Mouse (Mus musculus): ENCODE results near the gene Hist1h1t. TPM values are rescaled to one million over a fixed set of nuclear protein-coding genes. Genes with fewer than 3 reads are reported as not detected.
A peak's percentile ranks its signal among the peaks of the same experiment; 100 is the strongest.
"Not testable (repeated sequence)": the region's sequence is repeated elsewhere in the genome, so short reads cannot be mapped to it uniquely, and the experiment has no call there.

Hist1h1t gene
- polyA plus RNA-seq, 1 experiment from 2014 or later: not detected

- no peak overlapping the region for H3K4me2 ChIP-seq
- H3K4me3 ChIP-seq (ENCODE audit: low read depth, low read length): no peak overlapping the region
- no peak overlapping the region for H3K27ac ChIP-seq (ENCODE audit: low read depth, low read length)
- DNase-seq (ENCODE audit: low spot score): no peak
- H3K27me3 ChIP-seq (replicated peaks; ENCODE audit: control insufficient read depth, insufficient read depth, low read length): 0 out of 2 replicates have a peak, but pooled peaks cover 4% of the 10 kb centered on the region
- 88% methylated on average over 12 of the region's 12 CpGs for WGBS
- H3K9ac ChIP-seq (ENCODE audit: low read depth, low read length): no peak overlapping the region
- peaks cover 5% of the 10 kb centered on the region for H3K4me1 ChIP-seq (replicated peaks; ENCODE audit: control insufficient read depth, insufficient read depth, low read length)
- no peaks in the 10 kb centered on the region for H3K36me3 ChIP-seq (ENCODE audit: control insufficient read depth, insufficient read depth, low read length)
- H3K9me3 ChIP-seq (ENCODE audit: control insufficient read depth, low read length): no peaks in the 10 kb centered on the region
- no peak for ATAC-seq (replicated peaks; ENCODE audit: low FRiP score)
These were observed 11.2 kb downstream of the Hist1h1t start for GRCm38 (mm10) chr13:23706771-23707170.

GRCm38 (mm10) chr13:23708041-23708440, 12.4 kb downstream of the Hist1h1t start:
- Histone ChIP-seq H3K36me3 (ENCODE audit: control insufficient read depth, insufficient read depth, low read length) (no peaks in the 10 kb centered on the region), H3K4me2 (no peak overlapping the region), H3K4me1 (replicated peaks; ENCODE audit: control insufficient read depth, insufficient read depth, low read length) (peaks cover 5% of the 10 kb centered on the region), H3K9ac (ENCODE audit: low read depth, low read length) (no peak overlapping the region), H3K4me3 (ENCODE audit: low read depth, low read length) (no peak overlapping the region), H3K27me3 (replicated peaks; ENCODE audit: control insufficient read depth, insufficient read depth, low read length) (0 out of 2 replicates have a peak, but pooled peaks cover 4% of the 10 kb centered on the region), H3K27ac (ENCODE audit: low read depth, low read length) (no peak overlapping the region), H3K9me3 (ENCODE audit: control insufficient read depth, low read length) (no peaks in the 10 kb centered on the region)
- DNase-seq (ENCODE audit: low spot score) (peak; percentile 25), ATAC-seq (replicated peaks; ENCODE audit: low FRiP score) (no peak)
- 77% methylated on average over 4 of the region's 4 CpGs for WGBS

- H3K27ac ChIP-seq (ENCODE audit: low read depth, low read length): no peak overlapping the region
These were observed 13.0 kb downstream of the Hist1h1t start for GRCm38 (mm10) chr13:23708654-23709053.

GRCm38 (mm10) chr13:23709714-23710373, 14.2 kb downstream of the Hist1h1t start:
- H3K27me3 ChIP-seq (replicated peaks; ENCODE audit: control insufficient read depth, insufficient read depth, low read length): 0 out of 2 replicates have a peak, but pooled peaks cover 4% of the 10 kb centered on the region
- no peak overlapping the region for H3K27ac ChIP-seq (ENCODE audit: low read depth, low read length)
- peak overlapping the region; percentile 41 for H3K4me3 ChIP-seq (ENCODE audit: low read depth, low read length)
- no peaks in the 10 kb centered on the region for H3K9me3 ChIP-seq (ENCODE audit: control insufficient read depth, low read length)
- peak overlapping the region; percentile 63 for H3K9ac ChIP-seq (ENCODE audit: low read depth, low read length)
- DNase-seq (ENCODE audit: low spot score): no peak
- peak overlapping the region; percentile 71 for H3K4me2 ChIP-seq
- no peaks in the 10 kb centered on the region for H3K36me3 ChIP-seq (ENCODE audit: control insufficient read depth, insufficient read depth, low read length)
- ATAC-seq (replicated peaks; ENCODE audit: low FRiP score): no peak
- H3K4me1 ChIP-seq (replicated peaks; ENCODE audit: control insufficient read depth, insufficient read depth, low read length): peaks cover 5% of the 10 kb centered on the region; the same call in 1 of the 2 replicates
- 38% methylated on average over 14 of the region's 15 CpGs for WGBS

More at GRCm38 (mm10) chr13:23708654-23709053, 13.0 kb downstream of the Hist1h1t start:
- H3K27me3 ChIP-seq (replicated peaks; ENCODE audit: control insufficient read depth, insufficient read depth, low read length): 0 out of 2 replicates have a peak, but pooled peaks cover 4% of the 10 kb centered on the region
- no peaks in the 10 kb centered on the region for H3K9me3 ChIP-seq (ENCODE audit: control insufficient read depth, low read length)
- H3K36me3 ChIP-seq (ENCODE audit: control insufficient read depth, insufficient read depth, low read length): no peaks in the 10 kb centered on the region
- 74% methylated on average over 4 of the region's 4 CpGs for WGBS
- no peak overlapping the region for H3K4me2 ChIP-seq
- ATAC-seq (replicated peaks; ENCODE audit: low FRiP score) (no peak), DNase-seq (ENCODE audit: low spot score) (peak; percentile 16)
- peaks cover 5% of the 10 kb centered on the region for H3K4me1 ChIP-seq (replicated peaks; ENCODE audit: control insufficient read depth, insufficient read depth, low read length)
- no peak overlapping the region for H3K4me3 ChIP-seq (ENCODE audit: low read depth, low read length)
- H3K9ac ChIP-seq (ENCODE audit: low read depth, low read length): no peak overlapping the region

- Histone ChIP-seq H3K4me3 (ENCODE audit: low read depth, low read length) (peak within 1 kb of the TSS; percentile 41), H3K4me1 (replicated peaks; ENCODE audit: control insufficient read depth, insufficient read depth, low read length) (peaks cover 5% of the 10 kb centered on the region; the same call in 1 of the 2 replicates), H3K9me3 (ENCODE audit: control insufficient read depth, low read length) (no peaks in the 10 kb centered on the region), H3K36me3 (ENCODE audit: control insufficient read depth, insufficient read depth, low read length) (no peaks in the 10 kb centered on the region), H3K27me3 (replicated peaks; ENCODE audit: control insufficient read depth, insufficient read depth, low read length) (0 out of 2 replicates have a peak, but pooled peaks cover 4% of the 10 kb centered on the region), H3K4me2 (peak within 1 kb of the TSS; percentile 71), H3K27ac (ENCODE audit: low read depth, low read length) (no peak within 1 kb of the TSS), H3K9ac (ENCODE audit: low read depth, low read length) (peak within 1 kb of the TSS; percentile 63)
- WGBS: 2% methylated on average over 17 of the region's 17 CpGs
- DNase-seq (ENCODE audit: low spot score) (peak; percentile 62), ATAC-seq (replicated peaks; ENCODE audit: low FRiP score) (0 out of 2 replicates have a peak, but pooled peaks have one; percentile 47)
These were observed 14.9 kb downstream of the Hist1h1t start, which contains the start of gene Hfe for GRCm38 (mm10) chr13:23710374-23711089. TSS of gene Hfe (minus strand) at chr13:23710854.

- ATAC-seq (replicated peaks; ENCODE audit: low FRiP score) (no peak), DNase-seq (ENCODE audit: low spot score) (no peak)
- Histone ChIP-seq H3K9ac (ENCODE audit: low read depth, low read length) (no peak overlapping the region), H3K4me2 (no peak overlapping the region), H3K9me3 (ENCODE audit: control insufficient read depth, low read length) (no peaks in the 10 kb centered on the region), H3K27ac (ENCODE audit: low read depth, low read length) (no peak overlapping the region), H3K4me1 (replicated peaks; ENCODE audit: control insufficient read depth, insufficient read depth, low read length) (0 out of 2 replicates have a peak, but pooled peaks cover 4% of the 10 kb centered on the region), H3K4me3 (ENCODE audit: low read depth, low read length) (no peak overlapping the region), H3K27me3 (replicated peaks; ENCODE audit: control insufficient read depth, insufficient read depth, low read length) (no peaks in the 10 kb centered on the region), H3K36me3 (ENCODE audit: control insufficient read depth, insufficient read depth, low read length) (no peaks in the 10 kb centered on the region)
- WGBS: 43% methylated on average over 5 of the region's 5 CpGs
These were observed 20.8 kb downstream of the Hist1h1t start for GRCm38 (mm10) chr13:23716261-23717042.

- 50% methylated on average over 11 of the region's 11 CpGs for WGBS
These were observed 21.6 kb downstream of the Hist1h1t start for GRCm38 (mm10) chr13:23717176-23717575.

GRCm38 (mm10) chr13:23717593-23718245, 22.1 kb downstream of the Hist1h1t start:
- not testable (repeated sequence) for DNase-seq (ENCODE audit: low spot score); H3K4me1 ChIP-seq (replicated peaks; ENCODE audit: control insufficient read depth, insufficient read depth, low read length); H3K27me3 ChIP-seq (replicated peaks; ENCODE audit: control insufficient read depth, insufficient read depth, low read length); H3K9me3 ChIP-seq (ENCODE audit: control insufficient read depth, low read length); H3K4me3 ChIP-seq (ENCODE audit: low read depth, low read length); H3K27ac ChIP-seq (ENCODE audit: low read depth, low read length); H3K36me3 ChIP-seq (ENCODE audit: control insufficient read depth, insufficient read depth, low read length); ATAC-seq (replicated peaks; ENCODE audit: low FRiP score); H3K9ac ChIP-seq (ENCODE audit: low read depth, low read length); H3K4me2 ChIP-seq
- WGBS: 8% methylated on average over 2 of the region's 2 CpGs

More at GRCm38 (mm10) chr13:23717176-23717575, 21.6 kb downstream of the Hist1h1t start:
- Histone ChIP-seq H3K36me3 (ENCODE audit: control insufficient read depth, insufficient read depth, low read length) (no peaks in the 10 kb centered on the region), H3K27me3 (replicated peaks; ENCODE audit: control insufficient read depth, insufficient read depth, low read length) (no peaks in the 10 kb centered on the region), H3K4me3 (ENCODE audit: low read depth, low read length) (no peak overlapping the region), H3K4me2 (no peak overlapping the region), H3K27ac (ENCODE audit: low read depth, low read length) (no peak overlapping the region), H3K9me3 (ENCODE audit: control insufficient read depth, low read length) (no peaks in the 10 kb centered on the region), H3K9ac (ENCODE audit: low read depth, low read length) (no peak overlapping the region), H3K4me1 (replicated peaks; ENCODE audit: control insufficient read depth, insufficient read depth, low read length) (0 out of 2 replicates have a peak, but pooled peaks cover 4% of the 10 kb centered on the region)
- ATAC-seq (replicated peaks; ENCODE audit: low FRiP score) (no peak), DNase-seq (ENCODE audit: low spot score) (no peak)

Data from liver, embryonic 11.5 days (tissue).